In genomic region chr12:73800886-73801285, GRCm38 (mm10) we compare ENCODE assay signal across 12 mouse cellular contexts.
A peak's percentile ranks its signal among the peaks of the same experiment; 100 is the strongest.
DNase-seq lines count a peak whose midpoint lies in the region; ATAC-seq and TF ChIP-seq lines count a peak whose summit lies in the region.
"Had no signal": no experiment of that assay in that cellular context is flagged by ENCODE, and none has a peak within 500 bp of the region (broad histone marks: within the 10 kb centered on the region; RNA-seq: fewer than 3 reads in every experiment).

No protein-coding gene starts in this region.

- peaks cover 5% of the 10 kb centered on the region; the same call in 1 of the 2 replicates for H3K4me1 ChIP-seq in kidney, embryonic 16.5 days (ENCODE audit: insufficient read depth, low read length)
- H3K4me1 ChIP-seq in kidney, postnatal 0 days (replicated peaks; ENCODE audit: insufficient read depth, low read length): no peaks in the 10 kb centered on the region
- peaks cover 5% of the 10 kb centered on the region; the same call in 1 of the 2 replicates for H3K4me1 ChIP-seq in midbrain, embryonic 10.5 days
- H3K4me1 ChIP-seq: liver, embryonic 13.5 days had no signal

- H3K9me3 ChIP-seq in kidney, embryonic 16.5 days (ENCODE audit: low read length): no peaks in the 10 kb centered on the region
- no peaks in the 10 kb centered on the region for H3K9me3 ChIP-seq in kidney, postnatal 0 days (replicated peaks; ENCODE audit: low read length)
- no peaks in the 10 kb centered on the region for H3K9me3 ChIP-seq in midbrain, embryonic 10.5 days (replicated peaks)
- H3K9me3 ChIP-seq: forebrain, embryonic 10.5 days; liver, embryonic 13.5 days had no signal

- DNase-seq in kidney, adult 18-20 months: peak; percentile 61
- peak; percentile 37 for DNase-seq in brain, adult 2 months (ENCODE audit: low read depth, low spot score)
- DNase-seq in heart, adult 8-10 months (ENCODE audit: low spot score): peak; percentile 67
- DNase-seq in kidney, postnatal 0 days (ENCODE audit: low spot score): peak; percentile 28
- DNase-seq in midbrain, embryonic 10.5 days (ENCODE audit: low spot score): no peak
- DNase-seq in testis, postnatal 10 days (ENCODE audit: low spot score): no peak
- no peak for DNase-seq in embryo, embryonic 11 days
- DNase-seq: liver, embryonic 13.5 days; midbrain, embryonic 14.5 days; right cerebral cortex, postnatal 4 days had no signal

- no peak overlapping the region for H3K9ac ChIP-seq in kidney, embryonic 16.5 days (replicated peaks; ENCODE audit: low read length)
- no peak overlapping the region for H3K9ac ChIP-seq in kidney, postnatal 0 days (ENCODE audit: low read depth, low read length)
- H3K9ac ChIP-seq: liver, embryonic 13.5 days had no signal

- no peak for TF ChIP-seq CTCF in kidney, postnatal 0 days (IDR thresholded peaks at IDR 0.05; ENCODE audit: low read depth)

- no peak overlapping the region for H3K4me3 ChIP-seq in kidney, embryonic 16.5 days (ENCODE audit: low read length)
- no peak overlapping the region for H3K4me3 ChIP-seq in kidney, postnatal 0 days (replicated peaks; ENCODE audit: low read depth, low read length)
- H3K4me3 ChIP-seq in midbrain, embryonic 10.5 days: no peak overlapping the region
- H3K4me3 ChIP-seq: forebrain, embryonic 10.5 days; liver, embryonic 13.5 days had no signal

- no peaks in the 10 kb centered on the region for H3K36me3 ChIP-seq in kidney, embryonic 16.5 days (ENCODE audit: insufficient read depth, low read length)
- no peaks in the 10 kb centered on the region for H3K36me3 ChIP-seq in kidney, postnatal 0 days (ENCODE audit: insufficient read depth, low read length)
- no peaks in the 10 kb centered on the region for H3K36me3 ChIP-seq in midbrain, embryonic 10.5 days
- H3K36me3 ChIP-seq: forebrain, embryonic 10.5 days; liver, embryonic 13.5 days had no signal

- 31% methylated on average over 3 of the region's 3 CpGs for WGBS in kidney, embryonic 16.5 days
- 32% methylated on average over 3 of the region's 3 CpGs for WGBS in kidney, postnatal 0 days
- WGBS in midbrain, embryonic 10.5 days: 75% methylated on average over 3 of the region's 3 CpGs

- no peak for ATAC-seq in kidney, embryonic 16.5 days (ENCODE audit: low FRiP score, low TSS enrichment)
- no peak for ATAC-seq in kidney, postnatal 0 days (replicated peaks; ENCODE audit: low FRiP score, low read depth)

- H3K27me3 ChIP-seq in kidney, embryonic 16.5 days (ENCODE audit: insufficient read depth, low read length): no peaks in the 10 kb centered on the region
- H3K27me3 ChIP-seq in kidney, postnatal 0 days (ENCODE audit: insufficient read depth, low read length): no peaks in the 10 kb centered on the region
- no peaks in the 10 kb centered on the region for H3K27me3 ChIP-seq in midbrain, embryonic 10.5 days (ENCODE audit: low read depth, poor library complexity, severe bottlenecking)
- H3K27me3 ChIP-seq: liver, embryonic 13.5 days had no signal

- H3K27ac ChIP-seq in kidney, embryonic 16.5 days (ENCODE audit: low read length): no peak overlapping the region
- H3K27ac ChIP-seq in kidney, postnatal 0 days: peak overlapping the region; percentile 20; the same call in 1 of the 2 replicates
- no peak overlapping the region for H3K27ac ChIP-seq in midbrain, embryonic 10.5 days (replicated peaks)
- H3K27ac ChIP-seq: forebrain, embryonic 10.5 days; liver, embryonic 13.5 days had no signal

- no peak overlapping the region for H3K4me2 ChIP-seq in kidney, embryonic 16.5 days (replicated peaks; ENCODE audit: low read depth, low read length)
- no peak overlapping the region for H3K4me2 ChIP-seq in kidney, postnatal 0 days (ENCODE audit: low read length)
- H3K4me2 ChIP-seq: liver, embryonic 13.5 days had no signal

Comparison
In these comparisons a context has a peak if more than half of its experiments do, and no peak if none do; other contexts are left out.
1. DNase-seq: peak in kidney, adult 18-20 months (single experiment), brain, adult 2 months (single experiment), heart, adult 8-10 months (single experiment) and kidney, postnatal 0 days (single experiment); none in midbrain, embryonic 10.5 days (single experiment), testis, postnatal 10 days (single experiment) and embryo, embryonic 11 days (single experiment).